Mouse (Mus musculus) embryo, embryonic 10 days (tissue): ENCODE data around the gene Col7a1.
A peak's percentile ranks its signal among the peaks of the same experiment; 100 is the strongest.

Experiments used
- DNase-seq: peaks from one replicate; pipeline ENCODE4 v3.0.0-alpha.2; 2015; ENCODE audit warnings: low spot score

Gene Col7a1

GRCm38 (mm10) chr9:108985710-108986109, 32.3 kb downstream of the Col7a1 start, which contains the start of gene Ucn2:
TSS of gene Ucn2 (plus strand) at chr9:108986010.
- no peak for DNase-seq

- DNase-seq: no peak
These were observed 34.4 kb downstream of the Col7a1 start for GRCm38 (mm10) chr9:108987704-108988350.

- no peak for DNase-seq
These were observed 36.5 kb downstream of the Col7a1 start for GRCm38 (mm10) chr9:108989802-108990461.

- DNase-seq: no peak
These were observed 37.1 kb downstream of the Col7a1 start for GRCm38 (mm10) chr9:108990462-108990820.

- DNase-seq: peak; percentile 99
These were observed 38.2 kb downstream of the Col7a1 start, which contains the start of gene Pfkfb4 for GRCm38 (mm10) chr9:108991428-108992084. TSS of gene Pfkfb4 (plus strand) at chr9:108991778.

GRCm38 (mm10) chr9:108992085-108992469, 38.7 kb downstream of the Col7a1 start:
- no peak for DNase-seq

GRCm38 (mm10) chr9:108992620-108993361, 39.4 kb downstream of the Col7a1 start:
- DNase-seq: no peak

- DNase-seq: no peak
These were observed 43.0 kb downstream of the Col7a1 start for GRCm38 (mm10) chr9:108996411-108996810.

- DNase-seq: no peak
These were observed 45.1 kb downstream of the Col7a1 start for GRCm38 (mm10) chr9:108998287-108999166.

- DNase-seq: no peak
These were observed 45.8 kb downstream of the Col7a1 start for GRCm38 (mm10) chr9:108999167-108999526.

GRCm38 (mm10) chr9:109000726-109001125, 47.3 kb downstream of the Col7a1 start:
- DNase-seq: peak; percentile 89

- peak; percentile 35 for DNase-seq
These were observed 49.8 kb downstream of the Col7a1 start for GRCm38 (mm10) chr9:109003201-109003600.

GRCm38 (mm10) chr9:109007025-109007780, 53.8 kb downstream of the Col7a1 start:
- DNase-seq: no peak

GRCm38 (mm10) chr9:109008081-109008480, 54.7 kb downstream of the Col7a1 start:
- no peak for DNase-seq

GRCm38 (mm10) chr9:109008994-109009635, 55.7 kb downstream of the Col7a1 start:
- DNase-seq: no peak

GRCm38 (mm10) chr9:109009636-109010315, 56.4 kb downstream of the Col7a1 start:
- DNase-seq: peak; percentile 36

- no peak for DNase-seq
These were observed 56.9 kb downstream of the Col7a1 start for GRCm38 (mm10) chr9:109010316-109010690.

- no peak for DNase-seq
These were observed 62.0 kb downstream of the Col7a1 start for GRCm38 (mm10) chr9:109015397-109015796.

GRCm38 (mm10) chr9:109016973-109017604, 63.7 kb downstream of the Col7a1 start:
- no peak for DNase-seq
